Comparison of ENCODE assay signal across 10 mouse cellular contexts in genomic region chr5:115982671-115983373, GRCm38 (mm10). TPM values are rescaled to one million over a fixed set of nuclear protein-coding genes. Genes with fewer than 3 reads are reported as not detected.
DNase-seq lines count a peak whose midpoint lies in the region; ATAC-seq lines count a peak whose summit lies in the region.
"Had no signal": no experiment of that assay in that cellular context is flagged by ENCODE, and none has a peak within 500 bp of the region (broad histone marks: within the 10 kb centered on the region; RNA-seq: fewer than 3 reads in every experiment).

No protein-coding gene starts in this region.

- H3K4me3 ChIP-seq in midbrain, embryonic 16.5 days (ENCODE audit: low read depth, low read length), result no peak overlapping the region
- H3K4me3 ChIP-seq: erythroblast, embryonic 14.5 days had no signal

- H3K27me3 ChIP-seq in midbrain, embryonic 16.5 days (ENCODE audit: control insufficient read depth, insufficient read depth, low read depth, low read length), result no peaks in the 10 kb centered on the region

- H3K36me3 ChIP-seq in midbrain, embryonic 16.5 days (ENCODE audit: control insufficient read depth, insufficient read depth, low read length), result 0 out of 2 replicates have a peak, but pooled peaks cover 3% of the 10 kb centered on the region

- no peaks in the 10 kb centered on the region for H3K9me3 ChIP-seq in midbrain, embryonic 16.5 days (replicated peaks; ENCODE audit: control insufficient read depth, low read length, poor library complexity, severe bottlenecking)

- no peak overlapping the region for H3K27ac ChIP-seq in midbrain, embryonic 16.5 days (ENCODE audit: low read length)

- no peak for ATAC-seq in midbrain, embryonic 16.5 days

- H3K9ac ChIP-seq in midbrain, embryonic 16.5 days (ENCODE audit: low read depth, low read length), result no peak overlapping the region

- WGBS in midbrain, embryonic 16.5 days, result 84% methylated on average over 7 of the region's 7 CpGs

- H3K4me1 ChIP-seq in midbrain, embryonic 16.5 days (ENCODE audit: control insufficient read depth, insufficient read depth, low read length), result peaks cover 4% of the 10 kb centered on the region; the same call in 1 of the 2 replicates

- no peak overlapping the region for H3K4me2 ChIP-seq in midbrain, embryonic 16.5 days (ENCODE audit: low read length)
- H3K4me2 ChIP-seq: heart, embryonic 11.5 days had no signal

- DNase-seq in gastrocnemius, postnatal 10 days, result peak; percentile 47
- no peak for DNase-seq in gastrocnemius, adult 18-20 months (ENCODE audit: low spot score)
- DNase-seq in urinary bladder, postnatal 14 days (ENCODE audit: low spot score), result peak; percentile 63
- no peak for DNase-seq in urinary bladder, postnatal 10 days (ENCODE audit: low spot score)
- DNase-seq in kidney, adult 18-20 months, result peak; percentile 70
- DNase-seq in layer of hippocampus, postnatal 25 days (ENCODE audit: extremely low spot score in 1 of 2, low spot score in 1 of 2), result no peak
- no peak for DNase-seq in left cerebral cortex, adult 11 months (ENCODE audit: low spot score)

RNA-seq across cellular contexts. Expression of gene Prkab1, which starts 41.5 kb away (rescaled TPM):
- 10 to 100 TPM; 17.7 to 23.6 TPM for total RNA-seq in gastrocnemius, postnatal 10 days (2021)
- total RNA-seq in gastrocnemius, adult 18-20 months (2021), result 10 to 100 TPM in 1 of 2 experiments, 1 to 10 TPM in 1; 9.4 to 10.6 TPM
- 10 to 100 TPM; 15.5 to 23.7 TPM for total RNA-seq in layer of hippocampus, postnatal 25 days (2021)
- polyA plus RNA-seq in midbrain, embryonic 16.5 days (2015; fragmentation: Nextera tagmentation; extraction: Ambion mirVana), result 48.4 and 50.0 TPM in 2 replicates

Comparison
In these comparisons a context has a peak if more than half of its experiments do, and no peak if none do; other contexts are left out.
1. DNase-seq: peak in gastrocnemius, postnatal 10 days (single experiment), urinary bladder, postnatal 14 days (single experiment) and kidney, adult 18-20 months (single experiment); none in gastrocnemius, adult 18-20 months (single experiment), urinary bladder, postnatal 10 days (single experiment), layer of hippocampus, postnatal 25 days (0 of 2) and left cerebral cortex, adult 11 months (single experiment).